Mouse (Mus musculus) Patski (cell line): ENCODE measurements around the gene Baz2a. TPM values are rescaled to one million over a fixed set of nuclear protein-coding genes. Genes with fewer than 3 reads are reported as not detected.
"Not testable (repeated sequence)": the region's sequence is repeated elsewhere in the genome, so short reads cannot be mapped to it uniquely, and the experiment has no call there.

Experiments
- ATAC-seq: fragments of 100-300 bp; one replicate; pipeline ENCODE4 v1.8.0; 2021
- CTCF ChIA-PET: fragments of 350-600 bp; sonication (Branson Sonifier 250); formaldehyde crosslinking; loops from one replicate; lab custom pipeline; 2022; ENCODE audit warnings: inconsistent platforms; lab: Charles Lee
- POLR2A ChIA-PET: fragments of 350-600 bp; sonication (Branson Sonifier 250); formaldehyde crosslinking; loops from one replicate; lab custom pipeline; 2022; ENCODE audit warnings: antibody characterized with exemption, inconsistent platforms; lab: Charles Lee
- DNase-seq: peaks from one replicate; pipeline ENCODE4 v3.0.0-alpha.2; 2011; ENCODE audit warnings: low read depth, low spot score
- H3K27me3 ChIP-seq: fragments of 371-371 bp; one replicate; pipeline ENCODE4 v1.5.1; 2021
- CTCF ChIP-seq: fragments of 100-300 bp; IDR thresholded peaks from one replicate; pipeline ENCODE4 v1.5.1; 2021
- in situ Hi-C: fragments of 300-500 bp; cut with MboI; formaldehyde crosslinking; loops from 3 replicates; pipeline ENCODE4 v1.11.1; 2018; ENCODE audit warnings: low pct_unique_long_range_greater_than_20kb, mixed read lengths
- polyA plus RNA-seq: library from polyadenylated mRNA; unstranded; gene quantifications from one replicate; pipeline ENCODE4 v1.2.3, GENCODE M21; 2021

Gene Baz2a
- polyA plus RNA-seq, 1 experiment from 2014 or later = 45.8 TPM

- DNase-seq = no peak
- no peak for TF ChIP-seq CTCF
- in situ Hi-C loops = no loop called here
- H3K27me3 ChIP-seq = no peaks in the 10 kb centered on the region
- ATAC-seq = no peak
- POLR2A ChIA-PET = interaction anchor here (0.6 kb wide), 2 partner anchors 22 to 32 kb away, joined by 3 to 4 read pairs; no protein-coding TSS in a partner anchor
- CTCF ChIA-PET = interaction anchor here (1.7 to 2.2 kb wide), 3 partner anchors 9 to 35 kb away, joined by 3 to 6 read pairs (median 4); no protein-coding TSS in a partner anchor
Observed at GRCm38 (mm10) chr10:128153978-128154377, 62.6 kb downstream of the Baz2a start.

DNA sequence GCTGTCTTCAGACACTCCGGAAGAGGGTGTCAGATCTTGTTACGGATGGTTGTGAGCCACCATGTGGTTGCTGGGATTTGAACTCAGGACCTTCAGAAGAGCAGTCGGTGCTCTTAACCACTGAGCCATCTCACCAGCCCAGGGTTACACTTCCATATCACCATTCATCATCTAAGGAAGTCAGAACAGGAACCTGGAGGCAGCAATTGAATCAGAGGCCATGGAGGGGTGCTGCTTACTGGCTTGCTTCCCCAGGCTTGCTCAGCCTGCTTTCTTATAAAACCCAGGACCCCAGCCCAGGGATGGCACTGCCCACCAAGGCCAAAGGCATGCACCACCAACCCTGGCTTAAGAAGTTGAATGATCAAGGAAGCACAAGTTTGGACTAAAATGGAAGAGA lies 74.3 kb downstream of the Baz2a start:
- CTCF ChIA-PET = interaction anchor here (3.5 kb wide), 1 partner anchor 25 kb away, joined by 13 read pairs; no protein-coding TSS in a partner anchor
- H3K27me3 ChIP-seq, in situ Hi-C loops, DNase-seq, ATAC-seq, POLR2A ChIA-PET: not testable (repeated sequence)

DNA sequence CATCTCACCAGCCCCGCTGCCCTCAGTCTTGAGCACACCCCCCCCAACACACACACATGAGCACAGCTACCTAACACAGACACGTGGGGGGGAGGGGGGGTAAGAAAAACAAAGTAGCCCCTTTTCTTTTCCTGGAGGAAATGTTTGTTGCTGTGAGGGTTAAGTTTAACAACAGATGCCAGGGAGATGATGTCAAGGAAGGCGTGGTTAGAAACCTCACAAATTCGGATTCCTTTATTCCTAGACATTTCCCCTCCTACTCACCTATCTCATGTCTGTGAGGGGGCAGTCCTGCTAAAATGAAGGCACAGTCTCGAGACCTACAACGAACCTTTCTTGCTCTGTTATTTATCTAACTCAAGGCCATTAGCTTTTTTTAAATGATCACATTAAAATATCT lies 75.7 kb downstream of the Baz2a start:
- no peaks in the 10 kb centered on the region for H3K27me3 ChIP-seq
- ChIA-PET POLR2A (interaction anchor here (1.0 kb wide), 1 partner anchor 10 kb away, joined by 3 read pairs; no protein-coding TSS in a partner anchor), CTCF (interaction anchor here (2.4 to 3.5 kb wide), 2 partner anchors 19 to 26 kb away, joined by 7 to 13 read pairs; no protein-coding TSS in a partner anchor)
- no peak for TF ChIP-seq CTCF
- in situ Hi-C loops = no loop called here
- ATAC-seq (no peak), DNase-seq (no peak)

GRCm38 (mm10) chr10:128171348-128171747 lies 80.0 kb downstream of the Baz2a start:
- CTCF ChIA-PET, ATAC-seq, H3K27me3 ChIP-seq, in situ Hi-C loops, DNase-seq, POLR2A ChIA-PET: not testable (repeated sequence)

- CTCF ChIA-PET = interaction anchor here (0.9 to 3.0 kb wide), 5 partner anchors 11 to 84 kb away, joined by 3 to 14 read pairs (median 4); partner anchors contain the start of gene Baz2a
- in situ Hi-C loops = loop anchor here (25.0 kb wide), 1 partner anchor 488 kb away; no protein-coding TSS in a partner anchor
Observed at GRCm38 (mm10) chr10:128175302-128175701, 83.9 kb downstream of the Baz2a start.

DNA sequence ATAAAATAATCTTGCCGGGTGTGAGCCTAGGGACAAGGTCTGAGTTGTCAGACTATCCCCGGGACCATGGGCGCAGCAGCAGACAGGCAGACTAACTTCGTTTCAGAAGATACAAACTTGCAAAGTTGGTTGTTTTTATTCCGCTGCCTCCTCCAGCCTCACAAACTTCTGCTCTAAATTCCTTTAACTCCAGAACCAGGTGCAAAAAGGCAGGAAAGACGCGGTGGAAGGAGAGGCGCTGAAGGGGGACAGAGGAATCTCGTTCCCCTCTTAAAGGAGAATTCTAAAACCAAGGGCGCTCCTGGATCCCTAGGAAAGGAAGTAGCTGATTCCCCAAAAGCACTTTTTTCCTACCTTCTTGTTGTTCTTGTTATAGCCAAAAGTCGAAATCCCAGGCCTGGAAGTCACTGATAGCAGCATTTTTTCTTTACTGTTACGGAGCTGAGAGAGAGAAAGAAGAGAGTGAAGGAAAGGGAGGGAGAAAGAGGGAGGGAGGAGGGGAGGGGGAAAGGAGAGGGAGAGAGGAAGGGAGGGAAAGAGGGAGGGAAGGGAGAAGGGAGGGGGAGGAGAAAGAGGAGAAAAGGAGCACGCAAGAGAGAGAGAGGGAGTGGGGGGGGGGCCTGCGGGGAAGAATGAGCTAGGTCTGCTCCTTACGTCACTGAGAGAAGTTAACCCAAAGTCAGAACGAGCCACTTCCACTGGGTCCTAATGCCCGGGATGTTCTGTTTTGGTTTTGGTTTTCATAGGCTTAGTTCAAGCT lies 84.8 kb downstream of the Baz2a start:
- TF ChIP-seq CTCF = no peak
- ChIA-PET POLR2A (interaction anchor here (0.5 to 1.5 kb wide), 7 partner anchors 9 to 93 kb away, joined by 3 to 5 read pairs (median 4); partner anchors contain the start of gene Atp5b), CTCF (interaction anchor here (0.7 to 3.0 kb wide), 9 partner anchors 10 to 85 kb away, joined by 3 to 14 read pairs (median 4); partner anchors contain the start of gene Baz2a)
- ATAC-seq (no peak), DNase-seq (peak; percentile 38)
- no peaks in the 10 kb centered on the region for H3K27me3 ChIP-seq
- in situ Hi-C loops = loop anchor here (25.0 kb wide), 1 partner anchor 489 kb away; no protein-coding TSS in a partner anchor

More at GRCm38 (mm10) chr10:128175302-128175701, 83.9 kb downstream of the Baz2a start:
- no peak for TF ChIP-seq CTCF
- POLR2A ChIA-PET = interaction anchor here (0.6 to 1.5 kb wide), 5 partner anchors 25 to 507 kb away, joined by 3 to 5 read pairs (median 5); partner anchors contain the start of genes Atp5b and Nab2
- ATAC-seq (no peak), DNase-seq (no peak)
- H3K27me3 ChIP-seq = no peaks in the 10 kb centered on the region

- ATAC-seq = no peak
- in situ Hi-C loops = loop anchor here (25.0 kb wide), 1 partner anchor 490 kb away; no protein-coding TSS in a partner anchor
- ChIA-PET CTCF (interaction anchor here (0.9 to 3.0 kb wide), 6 partner anchors 9 to 66 kb away, joined by 3 to 14 read pairs (median 4); no protein-coding TSS in a partner anchor), POLR2A (interaction anchor here (1.2 kb wide), 1 partner anchor 10 kb away, joined by 3 read pairs; no protein-coding TSS in a partner anchor)
- no peak for DNase-seq
- no peaks in the 10 kb centered on the region for H3K27me3 ChIP-seq
- no peak for TF ChIP-seq CTCF
Observed at GRCm38 (mm10) chr10:128177316-128177715, 85.9 kb downstream of the Baz2a start.

Other genes with a start within 250 kb of the Baz2a start
- gene Rdh19, start 241.6 kb upstream of the Baz2a start, polyA plus RNA-seq = not detected
- not detected for gene Rdh16f2, start 225.1 kb upstream of the Baz2a start, polyA plus RNA-seq
- gene Rdh7, start 202.8 kb upstream of the Baz2a start, polyA plus RNA-seq = not detected
- not detected for gene Sdr9c7, start 193.1 kb upstream of the Baz2a start, polyA plus RNA-seq
- not detected for gene Hsd17b6, start 84.0 kb upstream of the Baz2a start, polyA plus RNA-seq
- gene Prim1, start 76.4 kb upstream of the Baz2a start, polyA plus RNA-seq = 28.4 TPM
- 764 TPM for gene Naca, start 56.0 kb upstream of the Baz2a start, polyA plus RNA-seq
- 141 TPM for gene Ptges3, start 32.6 kb upstream of the Baz2a start, polyA plus RNA-seq
- gene Atp5b, start 8.3 kb upstream of the Baz2a start, polyA plus RNA-seq = 2,546 TPM
- 74.2 TPM for gene Rbms2, start 88.7 kb downstream of the Baz2a start, polyA plus RNA-seq
- 1.6 TPM for gene Gls2, start 102.9 kb downstream of the Baz2a start, polyA plus RNA-seq
- 13.8 TPM for gene Spryd4, start 120.2 kb downstream of the Baz2a start, polyA plus RNA-seq
- gene Mip, start 134.3 kb downstream of the Baz2a start, polyA plus RNA-seq = 0.04 TPM
- 17.5 TPM for gene Timeless, start 140.5 kb downstream of the Baz2a start, polyA plus RNA-seq
- 1.4 TPM for gene Apon, start 162.5 kb downstream of the Baz2a start, polyA plus RNA-seq
- gene Apof, start 177.1 kb downstream of the Baz2a start, polyA plus RNA-seq = 0.10 TPM
- 29.5 TPM for gene Stat2, start 179.0 kb downstream of the Baz2a start, polyA plus RNA-seq
- gene Il23a, start 207.2 kb downstream of the Baz2a start, polyA plus RNA-seq = 0.04 TPM
- gene Pan2, start 211.8 kb downstream of the Baz2a start, polyA plus RNA-seq = 20.3 TPM
- gene Cnpy2, start 230.9 kb downstream of the Baz2a start, polyA plus RNA-seq = 200 TPM
- 279 TPM for gene Cs, start 246.2 kb downstream of the Baz2a start, polyA plus RNA-seq